Mouse (Mus musculus): ENCODE measurements around the gene Nicn1.

The Nicn1 gene

GRCm38 (mm10) chr9:108337848-108338550, 47.8 kb downstream of the Nicn1 start:
- peak in 1 of 2 experiments; percentile 48 for DNase-seq (ENCODE audit: low spot score in 2 of 2)

GRCm38 (mm10) chr9:108338551-108338885, 48.3 kb downstream of the Nicn1 start:
- DNase-seq (ENCODE audit: low spot score in 2 of 2), result peak; percentile 45 to 47

DNA sequence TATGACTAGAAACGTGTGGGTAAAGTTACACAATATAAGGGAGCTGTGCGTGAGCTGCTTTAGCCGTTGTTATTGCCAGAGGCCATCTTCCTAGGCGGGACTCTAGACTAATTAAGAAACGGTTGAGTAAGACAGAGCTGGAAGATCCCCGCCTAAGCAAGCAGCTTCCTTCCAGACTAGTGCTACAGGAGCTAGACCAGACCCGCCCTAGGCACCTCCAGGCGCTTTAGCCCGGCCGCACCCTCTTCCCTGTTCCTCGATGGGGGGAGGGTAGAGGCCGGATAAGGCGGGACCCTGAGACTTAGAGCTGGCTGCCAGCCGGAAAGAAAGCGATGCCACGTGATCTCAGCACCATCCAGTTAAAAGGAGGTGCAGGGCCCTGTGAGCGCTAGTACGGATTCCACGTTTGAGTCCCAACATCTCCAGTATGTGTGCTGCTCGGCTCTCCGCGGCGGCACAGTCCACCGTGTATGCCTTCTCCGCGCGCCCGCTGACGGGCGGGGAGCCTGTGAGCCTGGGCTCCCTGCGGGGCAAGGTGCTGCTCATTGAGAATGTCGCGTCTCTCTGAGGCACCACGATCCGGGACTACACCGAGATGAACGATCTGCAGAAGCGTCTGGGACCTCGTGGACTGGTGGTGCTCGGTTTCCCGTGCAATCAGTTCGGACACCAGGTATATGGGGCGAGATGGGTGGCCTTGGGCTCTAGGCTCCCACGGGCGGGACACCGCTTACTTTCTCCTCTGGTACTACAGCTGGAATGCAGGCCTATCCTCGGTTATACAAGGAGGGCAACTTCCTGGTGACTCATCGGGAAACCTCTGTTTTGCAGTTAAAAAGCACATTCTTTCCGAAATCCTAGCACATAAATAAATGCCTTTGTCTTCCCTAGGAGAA, 48.9 kb downstream of the Nicn1 start, which contains the start of gene Gpx1:
TSS of gene Gpx1 (plus strand) at position 18 of the 896 bp plus-strand sequence.
- peak; percentile 89 to 94 for DNase-seq (ENCODE audit: low spot score in 2 of 2)

DNA sequence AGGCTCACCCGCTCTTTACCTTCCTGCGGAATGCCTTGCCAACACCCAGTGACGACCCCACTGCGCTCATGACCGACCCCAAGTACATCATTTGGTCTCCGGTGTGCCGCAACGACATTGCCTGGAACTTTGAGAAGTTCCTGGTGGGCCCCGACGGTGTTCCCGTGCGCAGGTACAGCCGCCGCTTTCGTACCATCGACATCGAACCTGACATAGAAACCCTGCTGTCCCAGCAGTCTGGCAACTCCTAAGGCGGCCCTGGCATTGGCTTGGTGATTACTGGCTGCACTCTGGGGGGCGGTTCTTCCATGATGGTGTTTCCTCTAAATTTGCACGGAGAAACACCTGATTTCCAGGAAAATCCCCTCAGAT, 49.6 kb downstream of the Nicn1 start:
- DNase-seq (ENCODE audit: low spot score in 2 of 2), result peak in 1 of 2 experiments; percentile 66

- peak; percentile 65 to 68 for DNase-seq (ENCODE audit: low spot score in 2 of 2)
Measured at GRCm38 (mm10) chr9:108340258-108341138, 50.3 kb downstream of the Nicn1 start.

DNA sequence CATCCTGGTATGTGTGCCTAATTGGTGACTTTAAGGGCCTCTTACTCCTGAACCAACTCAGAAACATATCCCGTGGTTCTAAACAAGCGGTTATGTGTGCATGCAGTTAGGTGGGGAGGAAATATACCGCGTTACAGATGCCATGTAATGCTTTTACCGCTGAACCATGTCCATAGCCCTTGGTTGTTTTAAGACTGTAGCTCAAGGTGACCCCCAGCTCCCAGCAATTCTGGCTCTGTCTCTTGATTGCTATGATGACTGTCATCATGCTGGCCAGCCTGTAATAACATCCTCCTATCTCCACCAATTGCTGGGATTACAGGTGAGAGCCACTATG, 50.9 kb downstream of the Nicn1 start:
- peak in 1 of 2 experiments; percentile 50 for DNase-seq (ENCODE audit: low spot score in 2 of 2)

- peak; percentile 43 to 58 for DNase-seq (ENCODE audit: low spot score in 2 of 2)
Measured at GRCm38 (mm10) chr9:108341801-108342200, 51.6 kb downstream of the Nicn1 start.

- DNase-seq (ENCODE audit: low spot score in 2 of 2), result peak; percentile 32 to 54
Measured at GRCm38 (mm10) chr9:108342301-108342831, 52.1 kb downstream of the Nicn1 start.

- peak; percentile 42 to 53 for DNase-seq (ENCODE audit: low spot score in 2 of 2)
Measured at GRCm38 (mm10) chr9:108343331-108343730, 53.1 kb downstream of the Nicn1 start.

- DNase-seq (ENCODE audit: low spot score in 2 of 2), result peak in 1 of 2 experiments; percentile 30
Measured at GRCm38 (mm10) chr9:108343835-108344234, 53.6 kb downstream of the Nicn1 start.

GRCm38 (mm10) chr9:108344471-108344870, 54.2 kb downstream of the Nicn1 start:
- peak in 1 of 2 experiments; percentile 24 for DNase-seq (ENCODE audit: low spot score in 2 of 2)
